Mouse (Mus musculus) limb, embryonic 11.5 days (tissue): ENCODE measurements at regions not wholly inside any gene's neighbourhood (a gene's known extent, or its start where the extent isn't known, plus 50 kb on each side); places are given as distances from the start of the nearest gene placed in this dataset.

Source experiments
- ATAC-seq: fragments of 200-750 bp; cut with Nextera tagmentation; 2 replicates; pipeline ENCODE4 v1.8.0; 2017; ENCODE audit warnings: low read depth; ENCODE audit not compliant: insufficient number of reproducible peaks, low FRiP score, low TSS enrichment
- DNase-seq: peaks from one replicate; pipeline ENCODE4 v3.0.0-alpha.2; 2015; ENCODE audit warnings: low spot score
- H3K27ac ChIP-seq: fragments of 300-500 bp; sonication (generic); replicated peaks from 2 replicates; pipeline ENCODE4 v1.5.1; 2014; ENCODE audit warnings: low read depth, mild to moderate bottlenecking, low read length
- H3K27me3 ChIP-seq: fragments of 300-500 bp; sonication (generic); 2 replicates; pipeline ENCODE4 v1.6.1; 2014; ENCODE audit warnings: mild to moderate bottlenecking, low read length, mixed read lengths; ENCODE audit not compliant: control insufficient read depth, insufficient read depth
- H3K36me3 ChIP-seq: fragments of 300-500 bp; sonication (generic); 2 replicates; pipeline ENCODE4 v1.6.1; 2014; ENCODE audit warnings: mild to moderate bottlenecking, low read length, moderate library complexity, mixed read lengths; ENCODE audit not compliant: control insufficient read depth, insufficient read depth
- H3K4me1 ChIP-seq: fragments of 300-500 bp; sonication (generic); 2 replicates; pipeline ENCODE4 v1.6.1; 2014; ENCODE audit warnings: low read length, mixed read lengths; ENCODE audit not compliant: control insufficient read depth, insufficient read depth
- H3K4me2 ChIP-seq: fragments of 300-500 bp; sonication (generic); 2 replicates; pipeline ENCODE4 v1.6.1; 2014; ENCODE audit warnings: low read depth, mild to moderate bottlenecking, moderate library complexity; ENCODE audit not compliant: severe bottlenecking
- H3K4me3 ChIP-seq: fragments of 300-500 bp; sonication (generic); 2 replicates; pipeline ENCODE4 v1.5.1; 2014; ENCODE audit warnings: low read depth, low read length
- H3K9ac ChIP-seq: fragments of 300-500 bp; sonication (generic); 2 replicates; pipeline ENCODE4 v1.6.1; 2014; ENCODE audit warnings: mild to moderate bottlenecking, low read length
- H3K9me3 ChIP-seq: fragments of 300-500 bp; sonication (generic); 2 replicates; pipeline ENCODE4 v1.6.1; 2016; ENCODE audit warnings: low read length; ENCODE audit not compliant: control insufficient read depth
- WGBS: fragments of 180-500 bp; shearing (Covaris S2); extraction: QIAGEN DNeasy Blood & Tissue Kit; methylation state at CpG from one replicate; pipeline ENCODE4 v1.1.7; 2014; 5-methylcytosine and 5-hydroxymethylcytosine counted together

GRCm38 (mm10) chr9:84360484-84360883, 435.5 kb downstream of the Bckdhb start:
- Histone ChIP-seq H3K4me3 (no peak overlapping the region), H3K4me2 (no peak overlapping the region), H3K9me3 (no peaks in the 10 kb centered on the region), H3K36me3 (no peaks in the 10 kb centered on the region), H3K27me3 (no peaks in the 10 kb centered on the region), H3K9ac (no peak overlapping the region), H3K4me1 (no peaks in the 10 kb centered on the region), H3K27ac (no peak overlapping the region)
- WGBS = 73% methylated on average over 4 of the region's 4 CpGs
- DNase-seq (no peak), ATAC-seq (no peak)

DNA sequence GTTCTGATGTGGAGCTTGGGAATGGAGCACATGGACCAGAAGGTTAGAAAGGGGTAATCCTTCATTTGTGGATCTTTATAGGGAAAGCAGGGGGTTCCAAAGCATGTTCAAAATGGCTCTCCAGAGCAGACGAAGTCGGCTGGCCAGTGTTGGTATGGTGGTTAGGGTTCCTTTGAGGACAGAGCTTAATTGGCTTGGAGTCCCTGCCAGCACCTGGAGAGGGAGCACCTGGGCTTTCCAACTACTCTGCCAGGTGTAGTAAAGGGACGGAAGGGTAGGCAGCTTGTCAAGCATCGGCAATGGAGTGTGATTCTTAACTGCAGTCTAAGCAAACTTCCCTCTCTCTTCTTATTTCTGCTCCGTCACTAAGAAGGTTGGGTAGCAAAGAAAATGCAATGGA, 438.5 kb downstream of the Bckdhb start:
- no peak overlapping the region for H3K27ac ChIP-seq

GRCm38 (mm10) chr9:84369200-84369599, 444.3 kb downstream of the Bckdhb start:
- no peak overlapping the region for H3K9ac ChIP-seq
- H3K9me3 ChIP-seq = no peaks in the 10 kb centered on the region
- DNase-seq = no peak
- 52% methylated on average over 1 of the region's 1 CpGs for WGBS
- no peak overlapping the region for H3K4me3 ChIP-seq
- no peak overlapping the region for H3K27ac ChIP-seq
- no peak overlapping the region for H3K4me2 ChIP-seq
- no peak for ATAC-seq
- no peaks in the 10 kb centered on the region for H3K27me3 ChIP-seq
- no peaks in the 10 kb centered on the region for H3K4me1 ChIP-seq
- no peaks in the 10 kb centered on the region for H3K36me3 ChIP-seq

More for the DNA sequence above, 438.5 kb downstream of the Bckdhb start:
- H3K4me3 ChIP-seq = no peak overlapping the region
- H3K4me2 ChIP-seq = no peak overlapping the region
- no peak for ATAC-seq
- no peaks in the 10 kb centered on the region for H3K4me1 ChIP-seq
- DNase-seq = no peak
- no peak overlapping the region for H3K9ac ChIP-seq
- no peaks in the 10 kb centered on the region for H3K27me3 ChIP-seq
- 84% methylated on average over 5 of the region's 5 CpGs for WGBS
- no peaks in the 10 kb centered on the region for H3K9me3 ChIP-seq
- H3K36me3 ChIP-seq = no peaks in the 10 kb centered on the region

GRCm38 (mm10) chr9:84370260-84370659, 445.3 kb downstream of the Bckdhb start:
- Histone ChIP-seq H3K4me2 (no peak overlapping the region), H3K4me1 (no peaks in the 10 kb centered on the region), H3K27me3 (no peaks in the 10 kb centered on the region), H3K27ac (no peak overlapping the region), H3K9ac (no peak overlapping the region), H3K9me3 (no peaks in the 10 kb centered on the region), H3K4me3 (no peak overlapping the region), H3K36me3 (no peaks in the 10 kb centered on the region)
- 65% methylated on average over 4 of the region's 4 CpGs for WGBS
- DNase-seq (no peak), ATAC-seq (no peak)

- no peak overlapping the region for H3K4me2 ChIP-seq
- H3K27ac ChIP-seq = no peak overlapping the region
- no peak overlapping the region for H3K4me3 ChIP-seq
- no peak overlapping the region for H3K9ac ChIP-seq
- 67% methylated on average over 2 of the region's 2 CpGs for WGBS
- H3K4me1 ChIP-seq = no peaks in the 10 kb centered on the region
- H3K36me3 ChIP-seq = no peaks in the 10 kb centered on the region
- DNase-seq = no peak
- no peaks in the 10 kb centered on the region for H3K27me3 ChIP-seq
- ATAC-seq = no peak
- no peaks in the 10 kb centered on the region for H3K9me3 ChIP-seq
Measured at GRCm38 (mm10) chr9:84375746-84376145, 450.8 kb downstream of the Bckdhb start.

- no peaks in the 10 kb centered on the region for H3K9me3 ChIP-seq
- WGBS = 92% methylated on average over 6 of the region's 6 CpGs
- ATAC-seq = no peak
Measured at GRCm38 (mm10) chr9:84376621-84377020, 451.7 kb downstream of the Bckdhb start.

GRCm38 (mm10) chr9:84381942-84382341, 457.0 kb downstream of the Bckdhb start:
- H3K4me2 ChIP-seq = no peak overlapping the region
- no peaks in the 10 kb centered on the region for H3K9me3 ChIP-seq
- H3K36me3 ChIP-seq = no peaks in the 10 kb centered on the region
- ATAC-seq (no peak), DNase-seq (no peak)
- no peak overlapping the region for H3K4me3 ChIP-seq
- H3K4me1 ChIP-seq = no peaks in the 10 kb centered on the region
- no peaks in the 10 kb centered on the region for H3K27me3 ChIP-seq
- H3K27ac ChIP-seq = no peak overlapping the region
- no peak overlapping the region for H3K9ac ChIP-seq

More at GRCm38 (mm10) chr9:84376621-84377020, 451.7 kb downstream of the Bckdhb start:
- Histone ChIP-seq H3K27me3 (no peaks in the 10 kb centered on the region), H3K4me3 (no peak overlapping the region), H3K9ac (no peak overlapping the region), H3K4me2 (no peak overlapping the region), H3K4me1 (no peaks in the 10 kb centered on the region), H3K36me3 (no peaks in the 10 kb centered on the region), H3K27ac (no peak overlapping the region)
- DNase-seq = no peak

- H3K9me3 ChIP-seq = no peaks in the 10 kb centered on the region
- no peak overlapping the region for H3K27ac ChIP-seq
- H3K4me2 ChIP-seq = no peak overlapping the region
- H3K4me1 ChIP-seq = no peaks in the 10 kb centered on the region
- no peaks in the 10 kb centered on the region for H3K27me3 ChIP-seq
- H3K4me3 ChIP-seq = no peak overlapping the region
- ATAC-seq = no peak
- H3K9ac ChIP-seq = no peak overlapping the region
- no peak for DNase-seq
- WGBS = 92% methylated on average over 3 of the region's 3 CpGs
- H3K36me3 ChIP-seq = no peaks in the 10 kb centered on the region
Measured at GRCm38 (mm10) chr9:84389831-84390230, 464.9 kb downstream of the Bckdhb start.

DNA sequence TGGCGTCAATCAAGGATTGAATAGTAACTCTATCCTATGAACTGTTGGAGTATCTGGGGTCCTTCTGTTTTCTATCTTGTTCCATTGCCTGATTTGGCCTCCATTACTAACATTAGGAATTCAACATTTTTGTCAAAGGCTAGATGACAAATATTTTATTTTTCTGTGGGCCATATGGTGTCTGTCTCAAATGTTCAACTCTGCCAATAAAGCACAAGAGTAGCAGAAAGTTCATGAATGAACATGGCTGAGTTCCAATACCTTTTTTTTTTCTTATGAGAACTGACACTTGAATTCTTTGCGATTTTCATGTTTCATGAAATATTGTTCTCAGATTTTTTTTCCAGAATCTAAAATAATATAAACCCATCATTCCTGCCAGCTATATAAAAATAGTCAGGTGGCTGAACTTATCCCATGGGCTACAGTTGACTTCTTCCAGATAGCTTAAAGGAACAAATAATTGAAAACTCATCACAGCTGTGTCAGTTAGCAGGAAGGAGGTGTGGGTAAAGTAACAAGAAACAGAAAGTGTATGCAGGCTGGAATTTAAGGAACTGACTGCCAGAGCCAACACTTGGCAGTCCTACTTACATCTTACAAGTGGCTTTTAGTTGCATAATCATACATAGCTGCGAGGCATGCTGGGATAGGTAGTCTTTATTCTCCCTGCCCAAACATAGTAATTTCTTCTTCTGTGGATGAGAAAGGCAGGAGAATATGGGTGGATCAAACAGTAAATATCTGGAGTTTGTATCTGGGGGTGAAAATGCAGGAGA, 469.8 kb downstream of the Bckdhb start:
- Histone ChIP-seq H3K4me2 (no peak overlapping the region), H3K9me3 (no peaks in the 10 kb centered on the region), H3K4me1 (no peaks in the 10 kb centered on the region), H3K36me3 (no peaks in the 10 kb centered on the region), H3K27ac (no peak overlapping the region), H3K27me3 (no peaks in the 10 kb centered on the region), H3K9ac (no peak overlapping the region), H3K4me3 (no peak overlapping the region)
- DNase-seq (no peak), ATAC-seq (no peak)
- 94% methylated on average over 3 of the region's 3 CpGs for WGBS
